Mouse (Mus musculus) left cerebral cortex, adult 9 months (tissue): ENCODE measurements at regions not wholly inside any gene's neighbourhood (a gene's known extent, or its start where the extent isn't known, plus 50 kb on each side); places are given as distances from the start of the nearest gene placed in this dataset.

ENCODE experiments used
- DNase-seq, 2 experiments: peaks; one replicate each; pipeline ENCODE4 v3.0.0; 2022; ENCODE audit warnings: low spot score in 2 of 2

DNA sequence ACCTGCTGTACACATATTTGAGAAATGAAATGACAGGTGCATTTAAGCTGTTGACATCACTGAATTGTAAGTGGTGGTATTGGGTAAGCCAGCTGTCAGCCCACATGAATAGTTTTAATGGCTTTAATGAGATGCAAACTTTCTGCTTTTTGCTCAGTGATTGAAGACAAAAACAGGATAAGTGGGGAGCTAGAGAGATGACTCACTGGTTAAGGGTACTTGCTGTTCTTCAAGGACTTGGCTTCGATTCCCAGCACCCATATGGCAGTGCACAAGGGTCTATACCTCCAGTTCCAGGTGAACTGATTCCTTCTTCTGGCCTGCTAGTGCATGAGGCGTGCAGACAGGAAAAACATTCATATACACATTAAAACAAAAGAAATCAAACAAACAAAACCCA lies 162.7 kb upstream of the Pex5l start:
- peak in 1 of 2 experiments; percentile 8 for DNase-seq

GRCm38 (mm10) chr3:33262797-33263196 lies 119.8 kb upstream of the Pex5l start:
- DNase-seq: no peak

DNA sequence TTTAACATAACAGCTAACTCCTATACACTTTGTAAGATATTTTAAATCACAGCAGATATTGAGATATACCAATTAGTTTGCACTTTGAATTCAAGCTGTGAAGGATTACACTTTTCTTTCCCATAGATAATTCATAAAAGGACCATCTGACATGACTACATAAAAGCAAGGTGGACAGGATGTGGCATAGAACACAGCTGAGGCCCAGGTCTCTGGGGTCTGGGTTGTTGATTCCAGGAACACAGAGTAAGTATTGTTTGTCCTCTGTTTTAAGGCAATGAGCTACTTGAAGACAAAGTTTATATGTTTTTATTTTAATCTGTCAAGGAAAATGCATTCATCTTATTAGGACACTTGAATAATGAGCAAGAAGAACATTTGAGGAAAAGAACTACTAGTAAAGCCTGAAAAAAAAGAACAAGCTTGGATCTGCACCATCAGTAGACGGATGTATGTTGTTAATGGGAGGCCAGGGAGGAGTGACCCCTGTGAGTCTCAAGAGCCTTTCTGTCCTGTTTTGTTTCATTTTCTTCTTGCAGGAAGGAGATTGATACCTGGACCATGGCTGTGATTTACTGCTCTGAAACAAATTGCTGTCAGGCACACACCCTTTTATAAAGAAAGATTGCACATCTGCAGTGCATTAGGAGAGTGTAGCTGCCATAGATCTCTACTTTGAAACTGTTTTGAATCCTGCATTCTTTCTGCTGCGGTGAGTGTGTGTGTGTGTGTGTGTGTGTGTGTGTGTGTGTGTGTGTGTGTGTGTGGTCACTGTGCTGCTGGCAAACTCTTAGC lies 76.4 kb upstream of the Pex5l start:
- DNase-seq: no peak

- no peak for DNase-seq
These were observed 75.2 kb upstream of the Pex5l start for GRCm38 (mm10) chr3:33218291-33218690.

DNA sequence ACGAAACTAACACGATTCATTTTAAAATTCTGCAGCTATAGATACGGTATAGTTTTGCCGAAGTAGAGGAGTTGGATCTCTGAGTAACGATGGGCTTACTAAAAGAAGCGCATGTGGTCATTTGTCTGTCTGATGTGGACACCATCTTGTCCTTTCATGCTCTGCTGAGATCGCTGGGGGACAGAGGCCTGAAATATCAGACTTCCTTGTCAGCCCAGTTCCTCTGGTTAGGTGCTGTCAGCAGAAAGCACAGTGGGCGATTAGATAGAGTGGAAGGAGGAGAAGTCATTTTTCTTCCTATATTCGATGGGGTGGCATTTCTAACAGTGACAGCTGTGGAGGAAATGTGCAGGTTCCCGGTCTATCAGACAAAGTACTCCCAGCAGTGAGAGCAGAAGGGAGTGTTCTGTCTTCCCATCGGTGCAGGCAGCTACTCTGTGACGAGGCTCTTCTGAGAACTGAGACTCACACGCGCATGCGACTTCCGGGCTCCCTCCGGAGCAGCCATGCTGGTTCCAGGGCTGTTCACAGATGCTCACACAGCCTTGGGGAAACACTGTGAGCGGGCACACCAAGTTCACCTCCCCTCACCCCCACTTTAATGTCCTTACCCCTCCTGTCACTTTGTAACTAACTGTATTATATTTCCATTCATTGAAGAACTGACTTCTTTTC lies 74.5 kb upstream of the Pex5l start:
- DNase-seq: no peak

DNA sequence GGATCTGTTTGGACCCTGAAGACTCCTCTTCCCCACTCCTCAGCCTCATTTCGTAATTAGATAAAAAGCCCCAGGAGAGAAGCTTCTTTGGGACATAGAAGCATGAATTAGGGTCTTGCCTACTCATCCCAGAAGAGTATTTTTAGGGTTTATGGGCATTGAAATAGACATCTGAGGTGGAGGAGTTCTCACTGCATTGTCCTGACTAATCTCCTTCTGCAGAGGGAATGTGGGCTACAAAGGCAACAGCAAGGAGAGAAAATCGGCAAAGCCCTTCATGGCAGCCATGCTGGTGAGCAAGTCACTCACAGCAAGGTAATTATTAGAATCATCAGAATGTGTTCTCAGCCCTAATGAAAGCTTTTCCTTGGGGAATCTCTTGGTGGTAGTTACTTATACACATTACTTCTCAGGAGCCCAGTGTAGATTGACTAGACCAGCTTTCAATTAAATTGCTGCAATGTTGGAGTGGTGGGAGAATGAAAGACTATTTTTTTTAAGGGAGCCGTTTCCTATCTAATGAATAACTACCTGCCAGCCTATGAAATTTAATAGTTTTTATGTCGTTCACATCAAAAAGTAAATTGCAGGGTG lies 68.3 kb upstream of the Pex5l start:
- no peak for DNase-seq
